Mouse (Mus musculus) embryonic facial prominence, embryonic 11.5 days (tissue): ENCODE results near the gene Prss33. TPM values are rescaled to one million over a fixed set of nuclear protein-coding genes. Genes with fewer than 3 reads are reported as not detected.

Source experiments
- ATAC-seq: fragments of 200-750 bp; cut with Nextera tagmentation; replicated peaks from 2 replicates; pipeline ENCODE4 v1.8.0; 2017; ENCODE audit warnings: low read depth; ENCODE audit not compliant: insufficient number of reproducible peaks, low FRiP score, low TSS enrichment
- DNase-seq: peaks from one replicate; pipeline ENCODE4 v3.0.0-alpha.2; 2015; ENCODE audit warnings: low spot score
- H3K27ac ChIP-seq: fragments of 300-500 bp; sonication (generic); replicated peaks from 2 replicates; pipeline ENCODE4 v1.5.1; 2014; ENCODE audit warnings: mild to moderate bottlenecking, low read depth, low read length, control low read depth
- H3K27me3 ChIP-seq: fragments of 300-500 bp; sonication (generic); 2 replicates; pipeline ENCODE4 v1.6.1; 2014; ENCODE audit warnings: mild to moderate bottlenecking, low read length, moderate library complexity, mixed read lengths; ENCODE audit not compliant: control insufficient read depth, insufficient read depth
- H3K36me3 ChIP-seq: fragments of 300-500 bp; sonication (generic); replicated peaks from 2 replicates; pipeline ENCODE4 v1.6.1; 2014; ENCODE audit warnings: low read depth, mild to moderate bottlenecking, low read length, moderate library complexity, mixed read lengths; ENCODE audit not compliant: control insufficient read depth, insufficient read depth
- H3K4me1 ChIP-seq: fragments of 300-500 bp; sonication (generic); 2 replicates; pipeline ENCODE4 v1.6.1; 2014; ENCODE audit warnings: low read length, mixed read lengths; ENCODE audit not compliant: control insufficient read depth, insufficient read depth
- H3K4me2 ChIP-seq: fragments of 300-500 bp; sonication (generic); 2 replicates; pipeline ENCODE4 v1.6.1; 2014; ENCODE audit warnings: low read depth, mild to moderate bottlenecking, control low read depth, low read length, moderate library complexity
- H3K4me3 ChIP-seq: fragments of 300-500 bp; sonication (generic); 2 replicates; pipeline ENCODE4 v1.5.1; 2014; ENCODE audit warnings: low read depth, low read length, control low read depth
- H3K9ac ChIP-seq: fragments of 300-500 bp; sonication (generic); replicated peaks from 2 replicates; pipeline ENCODE4 v1.6.1; 2014; ENCODE audit warnings: mild to moderate bottlenecking, control low read depth, low read length
- H3K9me3 ChIP-seq: fragments of 300-500 bp; sonication (generic); replicated peaks from 2 replicates; pipeline ENCODE4 v1.6.1; 2016; ENCODE audit warnings: mild to moderate bottlenecking, low read length, inconsistent platforms, mixed read lengths; ENCODE audit not compliant: control insufficient read depth
- WGBS: fragments of 180-500 bp; shearing (Covaris S2); extraction: QIAGEN DNeasy Blood & Tissue Kit; methylation state at CpG from one replicate; pipeline ENCODE4 v1.1.7; 2014; 5-methylcytosine and 5-hydroxymethylcytosine counted together
- polyA plus RNA-seq: library from polyadenylated mRNA; unstranded; fragments of >200 nt; fragmentation: Nextera tagmentation; extraction: Ambion mirVana; gene quantifications from 2 replicates; pipeline ENCODE4 v1.2.1, GENCODE M21; 2014

Gene Prss33
- polyA plus RNA-seq, 1 experiment from 2014 or later, result not detected

DNA sequence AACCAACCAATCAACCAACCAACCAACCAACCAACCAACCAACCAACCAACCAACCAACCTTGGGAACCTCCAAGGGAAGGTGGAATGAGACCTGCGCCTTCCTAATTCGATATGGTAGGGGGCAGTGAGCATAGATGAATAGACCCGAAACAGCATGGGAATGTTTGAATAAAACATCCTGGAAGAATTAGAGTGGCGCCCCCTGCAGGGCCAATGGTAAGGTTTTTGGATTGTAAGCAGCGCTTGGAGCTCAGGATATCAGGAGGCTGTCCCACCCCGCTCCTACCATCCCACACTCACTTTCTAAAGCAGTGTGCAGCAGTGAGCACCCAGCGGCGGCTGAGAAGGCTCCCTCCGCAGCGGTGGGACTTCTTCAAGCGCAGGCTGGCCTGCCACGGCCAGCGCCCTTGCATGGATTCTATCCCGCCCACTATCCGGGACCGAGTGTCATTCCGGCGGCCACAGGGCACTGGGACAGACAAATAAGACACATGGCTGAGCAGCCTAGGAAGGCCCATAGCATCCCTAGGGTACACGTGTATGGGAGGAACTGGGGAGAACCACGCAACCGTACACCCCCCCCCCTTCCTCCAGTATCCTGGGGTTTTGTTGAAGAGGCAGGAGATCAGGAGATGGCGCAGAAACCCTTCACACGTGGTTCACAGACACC, 7.4 kb upstream of the Prss33 start:
- WGBS, result 33% methylated on average over 23 of the region's 23 CpGs
- no peaks in the 10 kb centered on the region for H3K4me1 ChIP-seq
- H3K9me3 ChIP-seq, result no peaks in the 10 kb centered on the region
- H3K4me3 ChIP-seq, result 0 out of 2 replicates have a peak overlapping the region, but pooled peaks have one; percentile 6
- no peak for DNase-seq
- no peaks in the 10 kb centered on the region for H3K36me3 ChIP-seq
- H3K27ac ChIP-seq, result no peak overlapping the region
- H3K27me3 ChIP-seq, result peaks cover 2% of the 10 kb centered on the region; the same call in 1 of the 2 replicates
- H3K4me2 ChIP-seq, result no peak overlapping the region; the same call in 1 of the 2 replicates
- ATAC-seq, result 0 out of 2 replicates have a peak, but pooled peaks have one; percentile 25
- no peak overlapping the region for H3K9ac ChIP-seq

DNA sequence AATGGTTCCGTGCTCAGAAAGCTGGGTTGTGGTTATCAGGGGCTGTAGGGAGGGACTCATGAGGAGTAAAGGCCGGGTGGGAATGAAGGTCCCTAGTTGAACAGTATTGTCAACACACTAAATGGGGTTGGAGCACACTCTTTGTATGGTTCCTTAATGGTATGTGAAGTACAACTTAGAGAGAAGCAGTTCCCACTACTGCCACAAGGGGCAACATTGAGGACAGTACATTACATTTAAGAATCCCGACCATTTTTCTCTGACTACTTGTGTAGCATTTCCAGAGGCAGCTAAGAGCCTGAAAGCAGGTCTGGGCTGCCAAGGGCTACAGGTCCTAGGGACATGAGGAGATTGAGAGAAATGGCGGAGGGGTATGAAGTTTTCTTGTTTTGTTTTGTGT, 5.3 kb upstream of the Prss33 start:
- WGBS, result 29% methylated on average over 4 of the region's 4 CpGs
- Histone ChIP-seq H3K27ac (no peak overlapping the region), H3K4me1 (no peaks in the 10 kb centered on the region), H3K27me3 (peaks cover 2% of the 10 kb centered on the region; the same call in 1 of the 2 replicates), H3K4me2 (no peak overlapping the region), H3K4me3 (no peak overlapping the region), H3K36me3 (no peaks in the 10 kb centered on the region), H3K9me3 (no peaks in the 10 kb centered on the region), H3K9ac (no peak overlapping the region)
- no peak for ATAC-seq
- DNase-seq, result peak; percentile 88

DNA sequence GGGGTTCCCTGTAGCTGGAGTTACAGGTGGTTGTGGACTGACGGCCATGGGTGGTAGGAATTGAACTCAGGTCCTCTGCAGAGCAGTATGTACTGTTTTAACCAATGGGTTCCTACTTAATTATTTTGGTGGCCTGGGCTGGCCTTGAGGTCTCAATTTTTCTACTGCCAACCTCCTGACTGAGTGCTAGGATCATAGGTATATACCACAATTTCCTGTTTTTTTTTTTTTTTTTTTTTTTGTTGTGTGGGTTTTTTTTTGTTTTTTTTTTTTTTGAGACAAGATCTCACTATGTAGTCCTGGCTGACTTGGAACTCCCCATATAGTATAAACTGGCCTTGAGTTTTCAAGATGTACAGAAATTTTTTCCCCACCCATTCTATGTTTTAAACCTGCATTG, 4.7 kb downstream of the Prss33 start:
- no peaks in the 10 kb centered on the region for H3K27me3 ChIP-seq
- WGBS, result 86% methylated on average over 1 of the region's 1 CpGs

DNA sequence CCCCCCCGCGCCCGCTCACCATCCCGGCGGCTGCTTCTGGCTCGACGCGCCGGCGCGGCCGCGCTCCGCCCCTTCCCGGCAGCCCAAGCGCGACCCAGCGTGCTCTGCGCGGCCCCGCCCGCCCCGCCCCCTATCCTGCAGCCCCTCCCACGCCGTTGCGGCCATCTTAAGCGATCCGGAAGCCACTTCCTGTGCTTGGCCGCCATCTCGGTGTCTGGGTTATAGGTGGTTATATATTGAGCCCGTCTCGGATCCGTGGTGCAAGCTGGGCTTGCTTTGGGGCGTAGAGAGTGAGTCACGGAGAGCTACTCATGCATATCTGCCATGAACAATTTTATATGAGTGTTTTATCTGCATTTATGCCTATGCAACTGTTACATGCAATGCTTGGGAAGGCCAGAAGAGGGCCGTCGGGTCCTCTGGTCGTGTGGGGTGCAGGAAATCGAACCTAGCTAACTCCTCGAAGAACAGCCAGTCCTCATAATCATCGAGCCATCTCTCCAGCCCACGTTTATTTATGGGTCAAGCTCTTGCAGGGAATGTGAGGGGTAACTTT, 6.7 kb downstream of the Prss33 start, which contains the start of gene Elob:
TSS of gene Elob (minus strand) at position 73 of the 556 bp plus-strand sequence.
- Histone ChIP-seq H3K4me2 (peak within 1 kb of the TSS; percentile 78), H3K9ac (peak within 1 kb of the TSS; percentile 88), H3K4me1 (peaks cover 2% of the 10 kb centered on the region; the same call in 1 of the 2 replicates), H3K27me3 (no peaks in the 10 kb centered on the region), H3K9me3 (no peaks in the 10 kb centered on the region), H3K4me3 (peak within 1 kb of the TSS; percentile 68), H3K36me3 (peaks cover 3% of the 10 kb centered on the region; the same call in 1 of the 2 replicates), H3K27ac (peak within 1 kb of the TSS; percentile 79)
- WGBS, result 1% methylated on average over 28 of the region's 42 CpGs
- peak; percentile 90 for ATAC-seq
- DNase-seq, result peak; percentile 94

More for the DNA sequence above, 4.7 kb downstream of the Prss33 start:
- Histone ChIP-seq H3K9ac (no peak overlapping the region), H3K36me3 (no peaks in the 10 kb centered on the region), H3K4me2 (no peak overlapping the region), H3K27ac (no peak overlapping the region), H3K4me3 (no peak overlapping the region), H3K9me3 (no peaks in the 10 kb centered on the region), H3K4me1 (peaks cover 2% of the 10 kb centered on the region; the same call in 1 of the 2 replicates)
- ATAC-seq, result no peak
- no peak for DNase-seq

DNA sequence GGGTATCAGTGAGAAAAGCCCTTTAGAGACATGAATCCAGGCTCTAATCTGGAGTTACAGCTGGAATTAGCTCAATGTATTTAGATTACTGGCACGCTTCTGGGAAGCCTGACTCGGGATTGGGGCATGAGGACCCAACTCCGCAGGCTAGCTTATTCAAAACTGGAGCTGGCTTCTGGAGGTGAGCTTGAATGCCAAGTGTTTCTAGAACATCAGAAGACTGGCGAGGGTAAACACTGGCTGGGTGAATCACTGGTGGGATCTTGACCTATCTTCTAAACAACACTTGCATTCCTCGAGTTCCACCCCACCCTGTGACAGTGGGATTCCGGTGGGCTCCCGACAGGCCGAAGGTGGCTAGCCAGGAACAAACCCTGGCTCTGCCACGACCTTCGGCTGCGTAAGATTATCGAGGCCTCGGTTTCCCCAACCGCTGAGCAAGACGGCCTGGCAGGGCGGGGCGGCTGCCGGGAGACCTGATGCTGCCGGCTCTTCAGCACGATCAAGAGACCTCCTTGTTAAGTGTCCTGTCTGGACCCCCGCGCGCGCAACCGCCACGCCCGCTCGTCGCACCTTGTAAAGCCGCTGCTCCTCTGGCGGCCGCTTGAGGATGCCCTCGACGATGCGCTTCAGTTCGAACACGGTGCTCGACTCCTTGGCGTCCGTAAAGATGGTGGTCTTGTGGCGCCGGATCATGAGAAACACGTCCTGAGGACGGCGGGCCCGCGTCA, 7.4 kb downstream of the Prss33 start:
- DNase-seq (peak; percentile 65), ATAC-seq (peak; percentile 69)
- WGBS, result under 1% methylated on average over 47 of the region's 47 CpGs
- Histone ChIP-seq H3K4me3 (peak overlapping the region; percentile 68), H3K27ac (peak overlapping the region; percentile 75), H3K36me3 (peaks cover 9% of the 10 kb centered on the region), H3K27me3 (no peaks in the 10 kb centered on the region), H3K4me1 (peaks cover 2% of the 10 kb centered on the region; the same call in 1 of the 2 replicates), H3K9me3 (no peaks in the 10 kb centered on the region), H3K4me2 (peak overlapping the region; percentile 78), H3K9ac (peak overlapping the region; percentile 88)

DNA sequence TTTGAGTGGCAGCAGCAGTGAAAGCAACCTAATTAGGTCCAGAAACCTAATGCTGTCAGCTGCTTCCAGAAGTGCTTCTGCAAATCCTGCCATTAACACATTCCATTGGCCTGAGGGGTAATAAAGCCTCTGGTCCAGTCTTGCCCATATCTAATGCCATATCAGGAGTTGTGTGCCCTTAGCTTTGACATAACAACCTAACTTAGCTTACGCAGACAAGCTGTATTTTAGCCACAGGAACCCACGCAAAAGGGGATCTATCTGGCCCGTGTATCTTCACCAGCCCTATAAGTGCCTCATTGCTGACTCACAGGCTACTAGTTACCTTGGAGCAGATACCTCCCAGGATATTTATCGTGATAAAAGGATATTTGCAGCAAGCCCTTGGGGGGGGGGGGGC, 10.3 kb downstream of the Prss33 start:
- Histone ChIP-seq H3K4me2 (no peak overlapping the region), H3K27me3 (no peaks in the 10 kb centered on the region), H3K4me1 (peaks cover 2% of the 10 kb centered on the region; the same call in 1 of the 2 replicates), H3K27ac (no peak overlapping the region), H3K4me3 (no peak overlapping the region), H3K36me3 (peaks cover 25% of the 10 kb centered on the region), H3K9ac (no peak overlapping the region), H3K9me3 (no peaks in the 10 kb centered on the region)
- WGBS, result 80% methylated on average over 4 of the region's 4 CpGs
- DNase-seq (no peak), ATAC-seq (no peak)

DNA sequence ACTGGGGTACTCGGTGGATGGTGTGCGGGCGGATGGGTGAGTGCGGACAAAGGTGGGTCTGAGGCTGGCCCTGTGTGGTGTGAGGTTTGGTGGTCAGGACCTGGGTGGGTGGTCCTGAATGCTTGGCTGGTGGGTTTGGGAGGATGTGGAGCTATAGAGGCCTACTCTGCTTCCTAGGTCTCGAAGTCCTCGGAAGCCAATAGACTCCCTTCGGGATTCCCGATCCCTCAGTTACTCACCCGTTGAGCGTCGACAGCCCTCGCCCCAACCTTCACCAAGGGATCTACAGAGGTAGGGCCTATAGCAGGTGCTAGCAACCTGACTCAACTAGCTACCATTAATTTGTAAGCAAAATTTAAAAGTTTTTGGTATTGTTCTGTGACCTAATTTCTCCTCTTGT, 12.2 kb downstream of the Prss33 start:
- WGBS, result 90% methylated on average over 12 of the region's 12 CpGs
- Histone ChIP-seq H3K27me3 (no peaks in the 10 kb centered on the region), H3K4me2 (no peak overlapping the region), H3K9ac (no peak overlapping the region), H3K4me3 (no peak overlapping the region), H3K36me3 (peaks cover 45% of the 10 kb centered on the region), H3K4me1 (peaks cover 2% of the 10 kb centered on the region; the same call in 1 of the 2 replicates), H3K9me3 (no peaks in the 10 kb centered on the region; the same call in 1 of the 2 replicates), H3K27ac (no peak overlapping the region)
- DNase-seq, result no peak
- ATAC-seq, result no peak
